Mouse (Mus musculus): ENCODE data around the gene Acot4.
"Not testable (repeated sequence)": the region's sequence is repeated elsewhere in the genome, so short reads cannot be mapped to it uniquely, and the experiment has no call there.

Acot4 gene

GRCm38 (mm10) chr12:84030659-84031332 is 7.4 kb upstream of the Acot4 start:
- DNase-seq (ENCODE audit: low spot score in 2 of 2), result peak; percentile 65 to 79

- no peak for DNase-seq (ENCODE audit: low spot score in 2 of 2)
Measured at GRCm38 (mm10) chr12:84032854-84033253, 5.3 kb upstream of the Acot4 start.

GRCm38 (mm10) chr12:84033302-84033701 is 4.9 kb upstream of the Acot4 start:
- not testable (repeated sequence) for DNase-seq (ENCODE audit: low spot score in 2 of 2)

- no peak for DNase-seq (ENCODE audit: low spot score in 2 of 2)
Measured at GRCm38 (mm10) chr12:84034108-84034507, 4.1 kb upstream of the Acot4 start.

GRCm38 (mm10) chr12:84038691-84039111 is 522 bp downstream of the Acot4 start, which contains the start of gene Gm49366:
Gene Gm49366 (plus strand): TSS chr12:84038935.
- peak; percentile 35 to 38 for DNase-seq (ENCODE audit: low spot score in 2 of 2)

- DNase-seq (ENCODE audit: low spot score in 2 of 2), result no peak
Measured at GRCm38 (mm10) chr12:84042248-84042647, 4.1 kb downstream of the Acot4 start.

- DNase-seq (ENCODE audit: low spot score in 2 of 2), result no peak
Measured at GRCm38 (mm10) chr12:84044045-84044444, 5.9 kb downstream of the Acot4 start.

- no peak for DNase-seq (ENCODE audit: low spot score in 2 of 2)
Measured at GRCm38 (mm10) chr12:84046906-84047305, 8.7 kb downstream of the Acot4 start.

- not testable (repeated sequence) for DNase-seq (ENCODE audit: low spot score in 2 of 2)
Measured at GRCm38 (mm10) chr12:84050744-84051143, 12.6 kb downstream of the Acot4 start.

GRCm38 (mm10) chr12:84051937-84052474 is 13.8 kb downstream of the Acot4 start, which contains the start of gene Acot3:
Gene Acot3 (plus strand): TSS chr12:84052144.
- DNase-seq (ENCODE audit: low spot score in 2 of 2), result peak in 1 of 2 experiments; percentile 5

- DNase-seq (ENCODE audit: low spot score in 2 of 2), result peak in 1 of 2 experiments; percentile 15
Measured at GRCm38 (mm10) chr12:84052609-84053008, 14.4 kb downstream of the Acot4 start.

- peak in 1 of 2 experiments; percentile 20 for DNase-seq (ENCODE audit: low spot score in 2 of 2)
Measured at GRCm38 (mm10) chr12:84053173-84053572, 15.0 kb downstream of the Acot4 start.

- peak in 1 of 2 experiments; percentile 53 for DNase-seq (ENCODE audit: low spot score in 2 of 2)
Measured at GRCm38 (mm10) chr12:84053679-84054391, 15.7 kb downstream of the Acot4 start.

GRCm38 (mm10) chr12:84060946-84061345 is 22.8 kb downstream of the Acot4 start:
- no peak for DNase-seq (ENCODE audit: low spot score in 2 of 2)

- no peak for DNase-seq (ENCODE audit: low spot score in 2 of 2)
Measured at GRCm38 (mm10) chr12:84062336-84062735, 24.2 kb downstream of the Acot4 start.

- no peak for DNase-seq (ENCODE audit: low spot score in 2 of 2)
Measured at GRCm38 (mm10) chr12:84063228-84063627, 25.0 kb downstream of the Acot4 start.

GRCm38 (mm10) chr12:84063833-84064232 is 25.7 kb downstream of the Acot4 start:
- no peak for DNase-seq (ENCODE audit: low spot score in 2 of 2)

GRCm38 (mm10) chr12:84064621-84065020 is 26.4 kb downstream of the Acot4 start:
- no peak for DNase-seq (ENCODE audit: low spot score in 2 of 2)

GRCm38 (mm10) chr12:84067752-84068151 is 29.6 kb downstream of the Acot4 start:
- DNase-seq (ENCODE audit: low spot score in 2 of 2), result no peak

GRCm38 (mm10) chr12:84068296-84068695 is 30.1 kb downstream of the Acot4 start:
- no peak for DNase-seq (ENCODE audit: low spot score in 2 of 2)

GRCm38 (mm10) chr12:84068986-84069385 is 30.8 kb downstream of the Acot4 start, which contains the start of gene Acot5:
Gene Acot5 (plus strand): TSS chr12:84069325.
- DNase-seq (ENCODE audit: low spot score in 2 of 2), result no peak

GRCm38 (mm10) chr12:84069582-84069981 is 31.4 kb downstream of the Acot4 start:
- DNase-seq (ENCODE audit: low spot score in 2 of 2), result peak; percentile 43 to 47
